Mouse (Mus musculus) lung, embryonic 16.5 days (tissue): ENCODE data around the gene Olfr1410. TPM values are rescaled to one million over a fixed set of nuclear protein-coding genes. Genes with fewer than 3 reads are reported as not detected.
A peak's percentile ranks its signal among the peaks of the same experiment; 100 is the strongest.

Experiments
- ATAC-seq: fragments of 200-750 bp; cut with Nextera tagmentation; 2 replicates; pipeline ENCODE4 v1.8.0; 2017; ENCODE audit warnings: low read depth, mild to moderate bottlenecking, moderate library complexity
- H3K27ac ChIP-seq: fragments of 300-500 bp; sonication (generic); 2 replicates; pipeline ENCODE4 v1.5.1; 2014; ENCODE audit warnings: mild to moderate bottlenecking, control low read depth, low read length
- H3K27me3 ChIP-seq: fragments of 300-500 bp; sonication (generic); 2 replicates; pipeline ENCODE4 v1.6.1; 2014; ENCODE audit warnings: low read depth, low read length, mixed read lengths; ENCODE audit not compliant: control insufficient read depth, insufficient read depth
- H3K36me3 ChIP-seq: fragments of 300-500 bp; sonication (generic); 2 replicates; pipeline ENCODE4 v1.6.1; 2014; ENCODE audit warnings: low read length; ENCODE audit not compliant: control insufficient read depth, insufficient read depth
- H3K4me1 ChIP-seq: fragments of 300-500 bp; sonication (generic); replicated peaks from 2 replicates; pipeline ENCODE4 v1.6.1; 2014; ENCODE audit warnings: low read length, mixed read lengths; ENCODE audit not compliant: control insufficient read depth, insufficient read depth
- H3K4me2 ChIP-seq: fragments of 300-500 bp; sonication (generic); 2 replicates; pipeline ENCODE4 v1.6.1; 2014; ENCODE audit warnings: low read depth, low read length, control low read depth
- H3K4me3 ChIP-seq: fragments of 300-500 bp; sonication (generic); 2 replicates; pipeline ENCODE4 v1.5.1; 2014; ENCODE audit warnings: mild to moderate bottlenecking, low read length, control low read depth
- H3K9ac ChIP-seq: fragments of 300-500 bp; sonication (generic); 2 replicates; pipeline ENCODE4 v1.6.1; 2014; ENCODE audit warnings: low read length, control low read depth
- H3K9me3 ChIP-seq: fragments of 300-500 bp; sonication (generic); 2 replicates; pipeline ENCODE4 v1.6.1; 2016; ENCODE audit warnings: low read length; ENCODE audit not compliant: control insufficient read depth
- WGBS: fragments of 180-500 bp; shearing (Covaris S2); extraction: QIAGEN DNeasy Blood & Tissue Kit; methylation state at CpG from one replicate; pipeline ENCODE4 v1.1.7; 2014; 5-methylcytosine and 5-hydroxymethylcytosine counted together
- polyA plus RNA-seq: library from polyadenylated mRNA; unstranded; fragments of >200 nt; fragmentation: Nextera tagmentation; extraction: Ambion mirVana; gene quantifications from 2 replicates; pipeline ENCODE4 v1.2.1, GENCODE M21; 2015

Gene Olfr1410
- polyA plus RNA-seq, 1 experiment from 2014 or later = not detected

GRCm38 (mm10) chr1:92636676-92637075, 31.1 kb downstream of the Olfr1410 start:
- ATAC-seq = no peak
- Histone ChIP-seq H3K27me3 (no peaks in the 10 kb centered on the region), H3K4me1 (peaks cover 8% of the 10 kb centered on the region), H3K27ac (no peak overlapping the region), H3K4me3 (no peak overlapping the region), H3K4me2 (no peak overlapping the region), H3K9me3 (no peaks in the 10 kb centered on the region), H3K9ac (no peak overlapping the region), H3K36me3 (peaks cover 13% of the 10 kb centered on the region)
- 97% methylated on average over 11 of the region's 11 CpGs for WGBS

GRCm38 (mm10) chr1:92637501-92638172, 32.1 kb downstream of the Olfr1410 start:
- Histone ChIP-seq H3K4me2 (no peak overlapping the region), H3K4me3 (no peak overlapping the region), H3K4me1 (peaks cover 8% of the 10 kb centered on the region), H3K9me3 (no peaks in the 10 kb centered on the region), H3K27me3 (no peaks in the 10 kb centered on the region), H3K9ac (no peak overlapping the region), H3K36me3 (peaks cover 13% of the 10 kb centered on the region), H3K27ac (no peak overlapping the region)
- 88% methylated on average over 15 of the region's 15 CpGs for WGBS
- ATAC-seq = no peak

DNA sequence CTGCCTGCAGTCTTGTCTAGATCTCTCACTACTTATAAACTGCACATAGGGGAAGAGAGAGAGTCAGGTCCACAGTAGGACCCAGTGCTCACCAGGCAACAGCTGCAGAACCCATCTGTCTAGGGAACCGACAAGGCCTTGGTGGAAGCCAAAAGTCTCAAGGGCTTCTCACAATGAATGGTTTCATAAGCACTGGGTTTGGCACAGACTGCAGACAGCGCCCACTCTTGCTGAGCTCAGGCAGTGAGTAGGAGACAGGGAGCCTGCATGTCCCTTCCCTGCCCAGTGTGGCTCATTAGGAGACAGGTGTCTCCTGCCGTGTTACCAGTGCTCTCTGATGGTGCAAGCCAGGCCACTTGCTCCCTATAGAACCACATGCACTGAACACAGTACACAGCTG, 32.6 kb downstream of the Olfr1410 start:
- H3K4me2 ChIP-seq = no peak overlapping the region
- ATAC-seq = no peak
- H3K4me3 ChIP-seq = no peak overlapping the region
- H3K36me3 ChIP-seq = peaks cover 13% of the 10 kb centered on the region
- H3K9ac ChIP-seq = no peak overlapping the region
- no peak overlapping the region for H3K27ac ChIP-seq
- 78% methylated on average over 3 of the region's 3 CpGs for WGBS
- peaks cover 8% of the 10 kb centered on the region for H3K4me1 ChIP-seq
- no peaks in the 10 kb centered on the region for H3K27me3 ChIP-seq
- H3K9me3 ChIP-seq = no peaks in the 10 kb centered on the region

DNA sequence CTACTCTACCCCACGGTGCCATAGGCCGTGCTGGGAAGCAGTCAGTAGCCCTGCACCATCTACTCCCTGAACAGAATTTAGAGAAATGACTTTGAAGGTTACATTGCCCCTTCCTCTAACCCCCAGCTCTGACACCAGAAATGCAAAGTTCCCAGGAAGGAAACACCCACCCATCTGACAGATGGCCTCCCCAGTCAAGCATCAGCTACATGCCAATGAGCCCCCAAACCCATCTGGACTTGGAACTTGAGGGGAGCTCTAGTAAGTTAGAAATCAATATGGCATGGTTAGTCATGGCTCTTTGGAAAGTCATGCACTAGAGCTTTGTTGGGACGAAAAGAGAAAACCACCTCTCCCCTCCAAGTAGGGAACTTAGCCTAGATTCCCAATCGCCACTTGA, 33.2 kb downstream of the Olfr1410 start:
- WGBS = 94% methylated on average over 4 of the region's 4 CpGs
- Histone ChIP-seq H3K4me3 (no peak overlapping the region), H3K9ac (no peak overlapping the region), H3K4me2 (no peak overlapping the region), H3K4me1 (peaks cover 8% of the 10 kb centered on the region), H3K9me3 (no peaks in the 10 kb centered on the region), H3K36me3 (peaks cover 13% of the 10 kb centered on the region), H3K27ac (no peak overlapping the region), H3K27me3 (no peaks in the 10 kb centered on the region)
- no peak for ATAC-seq

DNA sequence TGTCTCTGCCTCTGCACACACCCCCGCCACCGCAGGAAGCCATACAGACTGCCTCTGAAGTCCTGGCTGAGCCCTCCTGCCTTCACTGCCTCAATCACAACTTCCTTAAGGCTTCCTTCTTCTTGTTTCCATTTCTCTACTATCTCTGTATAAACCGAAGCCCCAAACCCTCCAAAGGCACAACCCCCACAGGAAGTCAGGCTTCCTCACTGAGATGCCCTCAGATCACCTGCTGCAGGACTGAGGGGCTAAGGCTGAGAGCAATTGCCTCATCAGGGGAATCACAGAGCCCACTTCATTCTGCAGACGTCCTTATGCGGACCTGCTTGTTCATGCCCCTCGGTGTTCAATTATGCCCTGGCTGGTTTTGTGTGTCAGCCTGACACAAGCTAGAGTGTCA, 34.8 kb downstream of the Olfr1410 start:
- H3K27ac ChIP-seq = no peak overlapping the region
- H3K9me3 ChIP-seq = no peaks in the 10 kb centered on the region
- peaks cover 8% of the 10 kb centered on the region for H3K4me1 ChIP-seq
- no peaks in the 10 kb centered on the region for H3K27me3 ChIP-seq
- 79% methylated on average over 6 of the region's 6 CpGs for WGBS
- no peak overlapping the region; the same call in 1 of the 2 replicates for H3K9ac ChIP-seq
- peaks cover 13% of the 10 kb centered on the region for H3K36me3 ChIP-seq
- ATAC-seq = no peak
- no peak overlapping the region for H3K4me2 ChIP-seq
- H3K4me3 ChIP-seq = no peak overlapping the region

DNA sequence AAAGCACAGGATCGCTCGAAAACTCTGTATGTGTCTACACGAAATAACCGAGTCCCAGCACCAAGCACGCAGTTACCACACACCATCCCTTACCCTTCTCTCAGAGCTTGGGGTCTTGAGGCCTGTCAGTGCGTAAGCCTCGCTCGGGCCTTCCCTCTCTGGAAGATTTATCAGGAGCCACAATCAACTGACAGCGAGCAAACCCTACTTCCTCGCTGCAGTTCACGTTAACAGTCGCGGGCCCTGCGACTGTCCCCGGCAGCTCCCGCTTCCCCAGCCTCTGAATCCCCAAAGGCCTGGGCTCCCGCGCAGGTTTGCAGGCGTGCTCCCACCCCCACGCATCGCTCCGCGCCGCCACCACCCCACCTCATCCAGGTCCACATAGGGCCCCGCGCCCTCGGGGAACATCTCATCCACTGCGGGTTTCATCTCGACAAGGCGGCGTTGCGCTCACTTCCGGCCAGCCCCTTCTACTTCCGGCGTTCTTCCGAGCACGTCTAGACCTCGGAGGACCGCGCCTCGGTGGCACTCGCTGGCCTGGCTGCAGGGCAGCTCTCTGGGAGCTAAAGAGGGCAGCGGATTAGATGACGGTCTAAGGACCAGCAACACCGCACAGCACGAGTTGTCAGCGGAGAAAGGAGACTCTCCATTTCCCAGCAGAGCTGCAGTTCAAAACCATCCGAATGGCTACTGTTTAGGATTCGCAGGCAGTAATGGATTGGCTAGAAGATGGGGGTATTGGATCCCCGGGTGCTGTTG, 36.1 kb downstream of the Olfr1410 start, which contains the start of gene Cops9:
Gene Cops9 (minus strand): TSS at position 472 of the 759 bp plus-strand sequence.
- H3K4me1 ChIP-seq = peaks cover 8% of the 10 kb centered on the region
- WGBS = 2% methylated on average over 50 of the region's 50 CpGs
- peak within 1 kb of the TSS; percentile 61 for H3K27ac ChIP-seq
- H3K4me2 ChIP-seq = peak within 1 kb of the TSS; percentile 65
- H3K9ac ChIP-seq = peak within 1 kb of the TSS; percentile 97
- H3K27me3 ChIP-seq = no peaks in the 10 kb centered on the region
- H3K9me3 ChIP-seq = no peaks in the 10 kb centered on the region
- peak within 1 kb of the TSS; percentile 79 for H3K4me3 ChIP-seq
- peak; percentile 95 for ATAC-seq
- H3K36me3 ChIP-seq = peaks cover 10% of the 10 kb centered on the region

DNA sequence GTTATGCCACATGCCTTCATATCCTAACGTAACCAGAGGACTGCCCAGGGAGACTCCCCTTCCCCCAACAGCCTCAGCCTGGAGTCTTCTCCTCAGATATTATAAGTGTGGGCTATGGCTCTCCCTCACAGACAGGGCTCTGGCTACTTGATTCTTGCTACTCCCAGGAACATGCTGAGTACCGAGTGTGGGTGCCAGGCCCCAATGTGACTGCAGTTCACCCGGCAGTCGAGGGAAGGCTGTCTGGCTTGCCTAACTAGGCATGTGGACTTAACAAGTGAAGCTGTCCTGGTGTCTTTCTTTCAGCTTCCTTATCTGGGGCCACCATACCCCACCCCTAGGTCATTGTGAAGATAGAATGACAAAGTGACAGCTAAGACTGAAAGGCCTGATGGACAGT, 38.1 kb downstream of the Olfr1410 start:
- 77% methylated on average over 4 of the region's 4 CpGs for WGBS
- H3K36me3 ChIP-seq = no peaks in the 10 kb centered on the region
- ATAC-seq = no peak
- H3K4me2 ChIP-seq = no peak overlapping the region
- H3K9ac ChIP-seq = no peak overlapping the region
- no peak overlapping the region for H3K27ac ChIP-seq
- peaks cover 8% of the 10 kb centered on the region for H3K4me1 ChIP-seq
- H3K4me3 ChIP-seq = no peak overlapping the region
- no peaks in the 10 kb centered on the region for H3K9me3 ChIP-seq
- no peaks in the 10 kb centered on the region for H3K27me3 ChIP-seq

- no peak overlapping the region for H3K9ac ChIP-seq
- no peaks in the 10 kb centered on the region for H3K9me3 ChIP-seq
- no peak overlapping the region for H3K4me3 ChIP-seq
- H3K27me3 ChIP-seq = no peaks in the 10 kb centered on the region
- no peaks in the 10 kb centered on the region for H3K36me3 ChIP-seq
- H3K4me1 ChIP-seq = peaks cover 8% of the 10 kb centered on the region
- no peak for ATAC-seq
- no peak overlapping the region for H3K27ac ChIP-seq
- WGBS = 77% methylated on average over 5 of the region's 5 CpGs
- no peak overlapping the region for H3K4me2 ChIP-seq
Observed at GRCm38 (mm10) chr1:92644916-92645315, 39.3 kb downstream of the Olfr1410 start.

- no peaks in the 10 kb centered on the region for H3K27me3 ChIP-seq
- no peaks in the 10 kb centered on the region for H3K36me3 ChIP-seq
- H3K4me3 ChIP-seq = no peak overlapping the region
- H3K9ac ChIP-seq = no peak overlapping the region
- no peaks in the 10 kb centered on the region for H3K4me1 ChIP-seq
- ATAC-seq = no peak
- 46% methylated on average over 2 of the region's 2 CpGs for WGBS
- no peak overlapping the region for H3K4me2 ChIP-seq
- H3K27ac ChIP-seq = no peak overlapping the region
- no peaks in the 10 kb centered on the region for H3K9me3 ChIP-seq
Observed at GRCm38 (mm10) chr1:92646111-92646510, 40.5 kb downstream of the Olfr1410 start.
